Mouse (Mus musculus): ENCODE results near the gene Clca4a.
"Not testable (repeated sequence)": the region's sequence is repeated elsewhere in the genome, so short reads cannot be mapped to it uniquely, and the experiment has no call there.

The Clca4a gene

GRCm38 (mm10) chr3:144974945-144975344, at the start of gene Clca4a:
Gene Clca4a, minus strand, starts transcription at chr3:144975045.
- in situ Hi-C loops (cut with MboI), result no loop called here

GRCm38 (mm10) chr3:145017807-145018206, 43.0 kb upstream of the Clca4a start:
- in situ Hi-C loops (cut with MboI), result no loop called here

GRCm38 (mm10) chr3:145004422-145004821, 29.6 kb upstream of the Clca4a start:
- in situ Hi-C loops (cut with MboI), result no loop called here

- in situ Hi-C loops (cut with MboI), result no loop called here
These were observed 26.1 kb upstream of the Clca4a start for GRCm38 (mm10) chr3:145000912-145001311.

GRCm38 (mm10) chr3:144993055-144993454, 18.2 kb upstream of the Clca4a start:
- in situ Hi-C loops (cut with MboI), result no loop called here

GRCm38 (mm10) chr3:144992618-144993017, 17.8 kb upstream of the Clca4a start:
- in situ Hi-C loops (cut with MboI), result no loop called here

- in situ Hi-C loops (cut with MboI), result no loop called here
These were observed 11.0 kb upstream of the Clca4a start for GRCm38 (mm10) chr3:144985890-144986289.

- in situ Hi-C loops (cut with MboI), result no loop called here
These were observed 5.7 kb upstream of the Clca4a start for GRCm38 (mm10) chr3:144980551-144980950.

GRCm38 (mm10) chr3:144977631-144978030, 2.8 kb upstream of the Clca4a start:
- in situ Hi-C loops (cut with MboI), result no loop called here

- in situ Hi-C loops (cut with MboI), result no loop called here
These were observed 1.2 kb upstream of the Clca4a start for GRCm38 (mm10) chr3:144976091-144976490.

GRCm38 (mm10) chr3:144971553-144972270, 3.1 kb downstream of the Clca4a start:
- in situ Hi-C loops (cut with MboI), result no loop called here

GRCm38 (mm10) chr3:144969755-144970154, 5.1 kb downstream of the Clca4a start:
- in situ Hi-C loops (cut with MboI), result no loop called here

GRCm38 (mm10) chr3:144966074-144966473, 8.8 kb downstream of the Clca4a start:
- in situ Hi-C loops (cut with MboI), result no loop called here

- in situ Hi-C loops (cut with MboI), result no loop called here
These were observed 24.0 kb downstream of the Clca4a start for GRCm38 (mm10) chr3:144950829-144951228.

- in situ Hi-C loops (cut with MboI), result not testable (repeated sequence)
These were observed 27.5 kb downstream of the Clca4a start for GRCm38 (mm10) chr3:144947376-144947775.

GRCm38 (mm10) chr3:144933625-144934024, 41.2 kb downstream of the Clca4a start:
- in situ Hi-C loops (cut with MboI), result not testable (repeated sequence)

- in situ Hi-C loops (cut with MboI), result no loop called here
These were observed 41.8 kb downstream of the Clca4a start for GRCm38 (mm10) chr3:144933011-144933491.

GRCm38 (mm10) chr3:144932335-144932734, 42.5 kb downstream of the Clca4a start, which contains the start of gene Clca4b:
Gene Clca4b, minus strand, starts transcription at chr3:144932529.
- in situ Hi-C loops (cut with MboI), result no loop called here

- in situ Hi-C loops (cut with MboI), result no loop called here
These were observed 60.8 kb downstream of the Clca4a start for GRCm38 (mm10) chr3:144914014-144914413.
